Mouse (Mus musculus) embryonic facial prominence, embryonic 14.5 days (tissue): ENCODE measurements around the gene Map4k5. TPM values are rescaled to one million over a fixed set of nuclear protein-coding genes. Genes with fewer than 3 reads are reported as not detected.

Experiments used
- ATAC-seq: fragments of 200-750 bp; cut with Nextera tagmentation; 2 replicates; pipeline ENCODE4 v1.8.0; 2017; ENCODE audit warnings: low read depth, moderate number of reproducible peaks, moderate TSS enrichment
- DNase-seq: peaks from one replicate; pipeline ENCODE4 v3.0.0-alpha.2; 2015; ENCODE audit warnings: low spot score
- H3K27ac ChIP-seq: fragments of 300-500 bp; sonication (generic); replicated peaks from 2 replicates; pipeline ENCODE4 v1.5.1; 2014; ENCODE audit warnings: low read depth, mild to moderate bottlenecking, low read length, moderate library complexity
- H3K27me3 ChIP-seq: fragments of 300-500 bp; sonication (generic); replicated peaks from 2 replicates; pipeline ENCODE4 v1.6.1; 2014; ENCODE audit warnings: low read length; ENCODE audit not compliant: control insufficient read depth, insufficient read depth
- H3K36me3 ChIP-seq: fragments of 300-500 bp; sonication (generic); 2 replicates; pipeline ENCODE4 v1.6.1; 2014; ENCODE audit warnings: low read length, mixed read lengths; ENCODE audit not compliant: control insufficient read depth, insufficient read depth
- H3K4me1 ChIP-seq: fragments of 300-500 bp; sonication (generic); 2 replicates; pipeline ENCODE4 v1.6.1; 2014; ENCODE audit warnings: antibody characterized with exemption, low read length; ENCODE audit not compliant: control insufficient read depth, insufficient read depth
- H3K4me2 ChIP-seq: fragments of 300-500 bp; sonication (generic); 2 replicates; pipeline ENCODE4 v1.6.1; 2014; ENCODE audit warnings: low read depth, mild to moderate bottlenecking, low read length, moderate library complexity, mixed read lengths
- H3K4me3 ChIP-seq: fragments of 300-500 bp; sonication (generic); 2 replicates; pipeline ENCODE4 v1.5.1; 2014; ENCODE audit warnings: low read depth, mild to moderate bottlenecking, low read length
- H3K9ac ChIP-seq: fragments of 300-500 bp; sonication (generic); 2 replicates; pipeline ENCODE4 v1.6.1; 2014; ENCODE audit warnings: low read depth, mild to moderate bottlenecking, low read length, moderate library complexity, mixed read lengths
- H3K9me3 ChIP-seq: fragments of 300-500 bp; sonication (generic); 2 replicates; pipeline ENCODE4 v1.6.1; 2016; ENCODE audit warnings: low read length; ENCODE audit not compliant: control insufficient read depth
- WGBS: fragments of 180-500 bp; shearing (Covaris S2); extraction: QIAGEN DNeasy Blood & Tissue Kit; methylation state at CpG from one replicate; pipeline ENCODE4 v1.1.7; 2014; 5-methylcytosine and 5-hydroxymethylcytosine counted together
- polyA plus RNA-seq: library from polyadenylated mRNA; unstranded; fragments of >200 nt; fragmentation: Nextera tagmentation; extraction: Ambion mirVana; gene quantifications from 2 replicates; pipeline ENCODE4 v1.2.1, GENCODE M21; 2014

Gene Map4k5
- polyA plus RNA-seq, 1 experiment from 2014 or later: 45.2 TPM

DNA sequence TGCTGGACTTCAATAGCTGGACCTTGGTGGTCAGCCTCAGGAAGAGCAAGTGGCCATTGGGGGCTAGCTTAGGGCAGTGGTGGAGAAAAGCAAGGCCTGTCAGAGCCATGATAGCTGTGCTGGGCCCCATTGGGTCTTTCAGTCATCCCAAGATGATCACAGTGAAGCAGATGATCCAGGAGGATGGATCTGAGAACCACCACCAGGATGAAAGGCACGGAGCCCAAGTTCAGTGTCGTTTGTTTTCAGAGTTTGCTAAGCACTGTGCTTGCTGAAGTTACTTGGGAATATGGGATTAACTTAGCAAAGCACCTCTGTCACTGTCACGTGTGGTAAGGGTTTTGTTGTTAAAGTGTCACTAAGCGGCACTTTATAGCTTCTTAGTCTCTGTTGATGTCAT lies 92.4 kb downstream of the Map4k5 start:
- no peaks in the 10 kb centered on the region for H3K27me3 ChIP-seq
- H3K9ac ChIP-seq: no peak overlapping the region
- H3K4me3 ChIP-seq: no peak overlapping the region
- H3K36me3 ChIP-seq: peaks cover 28% of the 10 kb centered on the region
- H3K27ac ChIP-seq: no peak overlapping the region
- 92% methylated on average over 4 of the region's 4 CpGs for WGBS
- DNase-seq: no peak
- H3K4me2 ChIP-seq: no peak overlapping the region
- no peak for ATAC-seq
- H3K4me1 ChIP-seq: no peaks in the 10 kb centered on the region
- no peaks in the 10 kb centered on the region for H3K9me3 ChIP-seq

DNA sequence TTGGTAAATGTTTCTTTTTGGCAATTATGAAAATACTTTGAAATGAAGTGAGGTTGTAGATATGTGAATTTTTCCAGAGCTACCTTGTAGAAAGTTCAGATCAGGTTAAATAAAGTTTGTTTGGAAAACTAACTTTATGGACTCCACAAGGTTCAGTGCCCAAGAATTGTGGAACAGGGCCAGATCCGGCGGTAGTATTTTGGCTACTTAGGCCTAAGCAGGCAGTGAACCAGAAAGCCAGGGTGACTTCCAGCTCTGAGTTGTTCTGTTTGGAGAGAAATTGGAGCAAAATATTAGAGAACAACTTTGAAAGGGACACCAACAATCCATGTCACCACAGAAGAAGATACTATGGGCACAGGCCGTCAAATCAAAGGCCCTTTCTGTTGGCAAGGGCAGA lies 96.7 kb downstream of the Map4k5 start:
- WGBS: 84% methylated on average over 3 of the region's 3 CpGs
- Histone ChIP-seq H3K9me3 (no peaks in the 10 kb centered on the region), H3K27me3 (no peaks in the 10 kb centered on the region; the same call in 1 of the 2 replicates), H3K27ac (no peak overlapping the region), H3K4me2 (no peak overlapping the region), H3K4me3 (no peak overlapping the region), H3K36me3 (no peaks in the 10 kb centered on the region), H3K9ac (no peak overlapping the region), H3K4me1 (no peaks in the 10 kb centered on the region)
- ATAC-seq (no peak), DNase-seq (no peak)

DNA sequence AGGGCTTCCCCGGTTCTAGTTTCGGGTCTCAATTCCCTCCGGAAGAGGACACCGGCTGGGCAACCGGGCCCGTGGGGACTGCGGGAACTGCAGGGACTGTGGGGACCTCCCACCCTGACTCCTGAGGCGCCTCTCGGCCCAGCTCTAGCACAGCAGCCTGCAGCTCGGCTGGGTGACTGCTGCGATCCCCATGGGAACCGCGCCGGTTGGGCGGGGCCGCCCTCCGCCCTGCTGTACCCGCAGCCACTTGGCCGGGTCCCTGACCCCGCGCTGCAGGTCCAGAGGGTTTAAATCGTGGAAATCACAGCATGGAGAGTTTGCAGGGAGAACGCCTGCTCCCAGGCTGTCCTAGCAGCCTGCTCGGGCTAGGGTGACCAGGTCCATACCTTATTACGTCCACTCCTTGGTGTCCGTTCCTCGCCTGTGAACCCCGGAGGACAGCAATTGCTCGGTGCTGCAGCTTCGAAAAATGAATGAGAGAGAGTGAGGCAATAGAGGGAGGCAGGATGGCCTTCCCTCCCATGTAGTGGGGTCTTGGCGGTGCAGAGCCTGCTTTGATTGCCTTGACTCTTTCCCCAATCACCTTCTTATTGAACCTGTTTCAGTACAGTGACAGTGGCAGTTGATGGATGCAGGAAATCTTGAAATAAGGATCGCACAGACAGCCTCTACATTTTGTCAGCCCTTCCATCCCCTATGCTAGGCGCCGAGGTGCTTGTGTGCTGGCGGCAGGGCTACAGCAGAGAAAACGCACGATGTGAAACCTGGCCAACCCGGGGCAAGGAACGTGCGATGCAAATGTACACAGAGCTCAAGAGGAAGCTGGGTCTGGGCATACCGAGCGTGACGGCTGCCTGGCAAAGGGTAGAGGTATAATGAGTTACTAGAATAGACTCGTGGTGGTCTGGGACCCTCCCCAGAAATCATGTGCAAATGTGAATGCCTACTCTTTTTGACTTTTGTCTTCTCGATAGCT lies 102.2 kb downstream of the Map4k5 start, which contains the start of gene Cdkl1:
TSS of gene Cdkl1 (minus strand) at position 738 of the 976 bp plus-strand sequence.
- DNase-seq (peak; percentile 61), ATAC-seq (peak; percentile 90)
- H3K9me3 ChIP-seq: no peaks in the 10 kb centered on the region
- H3K27me3 ChIP-seq: peaks cover 3% of the 10 kb centered on the region; the same call in 1 of the 2 replicates
- 1% methylated on average over 31 of the region's 45 CpGs for WGBS
- peak within 1 kb of the TSS; percentile 53 for H3K4me3 ChIP-seq
- peaks cover 8% of the 10 kb centered on the region for H3K4me1 ChIP-seq
- peak within 1 kb of the TSS; percentile 99 for H3K4me2 ChIP-seq
- peak within 1 kb of the TSS; percentile 59 for H3K9ac ChIP-seq
- H3K36me3 ChIP-seq: no peaks in the 10 kb centered on the region
- H3K27ac ChIP-seq: no peak within 1 kb of the TSS

DNA sequence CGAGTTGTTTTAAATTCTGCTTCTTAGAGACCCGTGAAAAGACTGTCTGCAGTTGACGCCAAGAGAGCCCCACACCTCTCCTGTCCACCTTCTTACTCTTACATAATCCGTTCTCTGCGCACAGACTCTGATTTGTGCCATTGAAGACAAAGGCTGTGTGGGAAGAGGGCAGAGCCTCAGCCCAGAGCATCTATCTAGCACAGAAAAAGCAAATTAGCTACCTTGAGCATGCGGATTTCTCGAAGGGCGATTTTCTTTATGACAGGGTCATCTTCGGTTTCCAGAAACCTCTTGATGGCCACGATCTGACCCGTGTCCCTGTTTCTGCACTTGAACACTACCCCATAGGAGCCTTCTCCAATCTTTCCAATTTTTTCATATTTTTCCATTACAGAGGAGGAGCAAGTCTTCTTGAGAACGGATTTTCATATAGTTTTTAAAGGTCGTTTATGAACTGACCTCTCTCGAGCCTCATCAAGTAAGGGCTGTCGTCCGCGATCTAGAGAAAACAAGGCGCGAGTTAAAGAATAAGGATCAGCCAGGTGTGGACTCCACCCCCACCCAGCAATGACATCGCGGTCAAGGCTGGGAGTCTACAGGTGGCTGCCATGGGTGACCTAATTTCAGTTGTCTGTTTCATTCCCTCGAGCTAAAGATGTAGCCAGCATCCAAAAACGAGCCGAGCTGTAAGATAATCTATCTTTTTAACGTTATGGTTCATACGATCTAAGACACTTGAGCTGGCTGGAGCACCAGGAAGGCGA lies 103.1 kb downstream of the Map4k5 start:
- Histone ChIP-seq H3K9me3 (no peaks in the 10 kb centered on the region), H3K27ac (no peak overlapping the region), H3K27me3 (peaks cover 3% of the 10 kb centered on the region; the same call in 1 of the 2 replicates), H3K4me2 (peak overlapping the region; percentile 99), H3K36me3 (no peaks in the 10 kb centered on the region), H3K4me1 (peaks cover 8% of the 10 kb centered on the region), H3K9ac (peak overlapping the region; percentile 59), H3K4me3 (peak overlapping the region; percentile 53)
- DNase-seq (no peak), ATAC-seq (peak; percentile 27; the same call in 1 of the 2 replicates)
- 30% methylated on average over 27 of the region's 27 CpGs for WGBS

DNA sequence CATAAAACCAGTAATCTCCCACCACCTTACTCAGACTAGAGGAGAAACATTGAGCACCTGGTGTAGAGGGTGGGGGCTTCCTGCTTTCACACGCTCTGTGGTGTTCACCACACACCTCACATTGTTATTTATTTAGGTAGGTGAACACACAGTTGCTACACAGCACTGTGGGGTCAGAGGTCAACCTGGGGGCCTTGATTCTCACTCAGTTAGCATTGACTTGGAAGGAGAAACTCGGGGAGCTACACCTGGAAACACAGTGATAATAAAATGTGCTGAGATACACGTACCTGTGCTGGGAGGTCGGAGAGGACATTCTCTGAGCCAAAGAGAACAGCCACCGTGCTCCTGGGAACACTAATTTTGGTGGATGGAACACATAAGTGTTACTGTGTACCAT lies 104.6 kb downstream of the Map4k5 start:
- Histone ChIP-seq H3K9me3 (no peaks in the 10 kb centered on the region), H3K4me1 (peaks cover 8% of the 10 kb centered on the region), H3K9ac (no peak overlapping the region), H3K27me3 (peaks cover 3% of the 10 kb centered on the region; the same call in 1 of the 2 replicates), H3K4me3 (no peak overlapping the region), H3K36me3 (no peaks in the 10 kb centered on the region), H3K27ac (no peak overlapping the region), H3K4me2 (no peak overlapping the region)
- WGBS: 79% methylated on average over 5 of the region's 5 CpGs
- DNase-seq (no peak), ATAC-seq (no peak)

DNA sequence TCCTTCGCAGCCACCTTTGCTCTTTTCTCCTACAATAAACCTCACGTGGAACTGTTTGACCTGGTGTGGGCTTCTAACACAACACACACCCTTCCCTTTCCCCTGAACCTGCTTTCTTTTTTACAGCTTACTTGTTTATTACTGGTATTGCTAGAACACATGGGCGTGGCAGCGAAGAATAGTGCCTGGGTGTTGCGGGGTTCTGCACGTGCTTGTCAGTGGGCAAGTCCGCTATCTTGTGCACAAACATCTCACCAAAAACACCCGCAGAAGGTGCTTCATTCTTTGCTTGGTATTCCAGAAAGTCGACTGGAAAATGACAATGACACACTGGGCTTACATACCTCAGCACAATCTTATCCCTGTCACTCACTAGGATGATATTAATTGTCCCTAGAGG lies 107.5 kb downstream of the Map4k5 start:
- no peak overlapping the region for H3K27ac ChIP-seq
- H3K36me3 ChIP-seq: no peaks in the 10 kb centered on the region
- H3K9ac ChIP-seq: no peak overlapping the region
- 89% methylated on average over 9 of the region's 9 CpGs for WGBS
- H3K4me1 ChIP-seq: peaks cover 7% of the 10 kb centered on the region
- H3K9me3 ChIP-seq: no peaks in the 10 kb centered on the region
- 0 out of 2 replicates have a peak, but pooled peaks cover 3% of the 10 kb centered on the region for H3K27me3 ChIP-seq
- no peak overlapping the region for H3K4me2 ChIP-seq
- ATAC-seq (no peak), DNase-seq (no peak)
- no peak overlapping the region for H3K4me3 ChIP-seq

DNA sequence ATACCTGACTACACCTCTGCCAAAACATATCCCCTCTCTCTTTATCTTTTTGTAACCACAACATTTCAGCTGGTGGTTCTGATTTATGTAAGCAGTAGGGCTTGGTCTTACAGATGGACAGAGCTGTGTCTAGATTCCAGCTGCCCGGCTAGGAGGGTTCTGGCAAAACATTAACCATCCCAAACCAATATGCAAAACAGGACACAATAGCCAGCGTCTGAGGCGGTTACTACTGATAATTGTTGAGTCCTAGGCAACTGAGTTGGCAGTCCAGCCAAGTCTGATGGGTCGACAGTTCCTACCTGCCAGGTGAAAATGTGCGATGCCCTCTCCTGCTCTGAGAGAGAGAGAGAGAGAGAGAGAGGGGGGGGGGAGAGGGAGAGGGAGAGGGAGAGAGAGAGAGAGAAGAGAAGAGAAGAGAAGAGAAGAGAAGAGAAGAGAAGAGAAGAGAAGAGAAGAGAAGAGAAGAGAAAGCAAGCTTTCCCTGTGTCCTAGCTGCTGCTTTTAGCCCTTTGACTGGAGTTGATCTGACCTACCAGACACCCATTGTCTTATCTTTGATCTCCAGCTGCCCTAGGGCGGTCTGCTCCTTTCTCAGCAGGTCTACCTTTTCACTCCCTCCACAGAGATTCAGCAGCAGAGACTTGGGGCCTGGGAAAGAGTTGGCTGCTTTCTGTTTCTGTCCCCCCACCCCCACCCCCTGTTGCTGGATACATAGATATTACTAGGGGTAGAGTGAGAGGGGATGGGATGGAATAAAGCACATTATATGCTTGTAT lies 109.6 kb downstream of the Map4k5 start:
- Histone ChIP-seq H3K4me1 (no peaks in the 10 kb centered on the region), H3K4me2 (no peak overlapping the region), H3K27me3 (0 out of 2 replicates have a peak, but pooled peaks cover 1% of the 10 kb centered on the region), H3K9me3 (no peaks in the 10 kb centered on the region), H3K9ac (no peak overlapping the region), H3K27ac (no peak overlapping the region), H3K4me3 (no peak overlapping the region), H3K36me3 (no peaks in the 10 kb centered on the region)
- no peak for DNase-seq
- no peak for ATAC-seq
- 50% methylated on average over 6 of the region's 6 CpGs for WGBS
